Mouse (Mus musculus): ENCODE data around the gene Pxn. TPM values are rescaled to one million over a fixed set of nuclear protein-coding genes. Genes with fewer than 3 reads are reported as not detected.
A peak's percentile ranks its signal among the peaks of the same experiment; 100 is the strongest.

Pxn gene
- 68.7 and 73.4 TPM in 2 replicates for polyA plus RNA-seq (2012; rRNA removed)

- DNase-seq (ENCODE audit: low spot score), result peak; percentile 99
These were observed at the start of gene Pxn for GRCm38 (mm10) chr5:115506454-115507201. Gene Pxn (plus strand): TSS chr5:115506676.

GRCm38 (mm10) chr5:115458918-115459317, 47.6 kb upstream of the Pxn start:
- DNase-seq (ENCODE audit: low spot score), result no peak

GRCm38 (mm10) chr5:115464408-115465115, 41.9 kb upstream of the Pxn start:
- no peak for DNase-seq (ENCODE audit: low spot score)

GRCm38 (mm10) chr5:115465642-115466420, 40.6 kb upstream of the Pxn start, which contains the start of gene Pla2g1b:
Gene Pla2g1b (plus strand): TSS chr5:115466262.
- no peak for DNase-seq (ENCODE audit: low spot score)

GRCm38 (mm10) chr5:115469791-115470190, 36.7 kb upstream of the Pxn start:
- no peak for DNase-seq (ENCODE audit: low spot score)

GRCm38 (mm10) chr5:115470766-115471531, 35.5 kb upstream of the Pxn start:
- no peak for DNase-seq (ENCODE audit: low spot score)

- DNase-seq (ENCODE audit: low spot score), result no peak
These were observed 33.3 kb upstream of the Pxn start for GRCm38 (mm10) chr5:115473191-115473590.

- no peak for DNase-seq (ENCODE audit: low spot score)
These were observed 32.2 kb upstream of the Pxn start for GRCm38 (mm10) chr5:115474174-115474828.

GRCm38 (mm10) chr5:115475337-115476106, 31.0 kb upstream of the Pxn start:
- DNase-seq (ENCODE audit: low spot score), result no peak

- no peak for DNase-seq (ENCODE audit: low spot score)
These were observed 30.3 kb upstream of the Pxn start for GRCm38 (mm10) chr5:115476107-115476727.

GRCm38 (mm10) chr5:115479561-115479960, 26.9 kb upstream of the Pxn start:
- DNase-seq (ENCODE audit: low spot score), result no peak

- DNase-seq (ENCODE audit: low spot score), result no peak
These were observed 26.4 kb upstream of the Pxn start for GRCm38 (mm10) chr5:115480101-115480500.

- no peak for DNase-seq (ENCODE audit: low spot score)
These were observed 23.8 kb upstream of the Pxn start for GRCm38 (mm10) chr5:115482390-115483265.

- DNase-seq (ENCODE audit: low spot score), result no peak
These were observed 23.1 kb upstream of the Pxn start for GRCm38 (mm10) chr5:115483385-115483784.

- no peak for DNase-seq (ENCODE audit: low spot score)
These were observed 22.2 kb upstream of the Pxn start, which contains the start of gene Sirt4 for GRCm38 (mm10) chr5:115483947-115484920. Gene Sirt4 (minus strand): TSS chr5:115484725.

- no peak for DNase-seq (ENCODE audit: low spot score)
These were observed 21.5 kb upstream of the Pxn start for GRCm38 (mm10) chr5:115484996-115485395.

GRCm38 (mm10) chr5:115485489-115486205, 20.8 kb upstream of the Pxn start:
- DNase-seq (ENCODE audit: low spot score), result no peak

All from urinary bladder, adult 2 months (tissue).